Mouse (Mus musculus): Measurements from ENCODE around the gene Adar.

The Adar gene

GRCm38 (mm10) chr3:89730350-89731331 is 15.8 kb downstream of the Adar start:
- DNase-seq (ENCODE audit: low spot score in 2 of 2): peak; percentile 50 to 57

DNA sequence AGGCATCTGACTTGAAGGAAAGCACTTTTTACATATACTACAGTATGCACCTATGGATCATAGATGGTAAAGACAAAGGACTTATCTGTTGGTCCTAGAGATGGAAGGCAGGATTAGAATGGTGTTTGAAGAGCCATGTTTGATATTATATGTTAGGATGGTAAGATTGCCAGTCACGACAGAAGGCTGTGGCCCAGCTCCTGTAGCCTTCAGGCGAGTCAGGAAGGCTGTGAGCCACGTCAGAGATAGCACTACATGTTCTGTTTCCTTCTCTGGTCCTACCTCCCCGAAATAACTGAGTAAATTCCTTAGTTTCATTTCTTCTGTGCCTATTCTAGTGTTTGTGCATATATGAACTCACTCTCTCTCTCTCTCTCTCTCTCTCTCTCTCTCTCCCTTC is 17.3 kb downstream of the Adar start:
- DNase-seq (ENCODE audit: low spot score in 2 of 2): no peak

DNA sequence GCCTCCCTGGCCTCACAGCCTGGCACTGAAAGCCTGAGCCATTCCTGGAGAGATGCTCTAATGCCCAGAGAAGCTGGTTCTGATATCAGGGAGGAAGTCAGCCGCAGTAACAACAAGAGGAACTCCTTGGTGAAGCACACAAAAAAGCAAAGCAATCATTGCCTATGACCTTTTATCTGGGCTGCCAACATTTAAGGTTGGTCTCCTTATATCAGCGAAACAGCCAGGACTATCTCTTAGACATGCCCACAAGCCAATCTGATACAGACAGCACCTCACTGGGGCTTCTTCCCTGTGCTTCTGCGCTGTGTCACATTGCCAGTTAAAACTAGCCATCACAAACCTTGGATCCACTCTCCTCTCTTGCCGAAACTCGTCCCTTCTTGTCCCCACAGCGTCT is 23.7 kb downstream of the Adar start:
- DNase-seq (ENCODE audit: low spot score in 2 of 2): no peak

DNA sequence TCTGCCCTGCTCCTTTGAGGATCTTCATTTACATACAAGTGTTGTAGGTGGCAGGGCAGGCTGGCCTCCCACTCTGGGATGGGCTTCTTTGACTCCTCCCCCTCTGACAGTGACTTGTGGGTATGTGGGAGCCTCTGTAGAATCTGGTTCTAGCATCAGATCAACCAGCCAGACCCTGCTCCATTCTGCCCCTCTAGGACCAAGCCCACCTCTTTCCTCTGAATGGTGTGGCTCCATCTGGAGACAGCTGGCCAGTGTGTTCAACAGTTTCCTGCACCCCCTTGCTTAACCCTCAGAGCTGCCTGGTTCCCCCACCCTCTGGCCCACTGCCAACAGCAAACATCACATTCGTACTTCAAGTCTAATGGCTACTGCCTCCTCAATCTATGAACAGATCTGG is 37.5 kb downstream of the Adar start:
- no peak for DNase-seq (ENCODE audit: low spot score in 2 of 2)

GRCm38 (mm10) chr3:89755283-89755682 is 40.5 kb downstream of the Adar start:
- no peak for DNase-seq (ENCODE audit: low spot score in 2 of 2)

DNA sequence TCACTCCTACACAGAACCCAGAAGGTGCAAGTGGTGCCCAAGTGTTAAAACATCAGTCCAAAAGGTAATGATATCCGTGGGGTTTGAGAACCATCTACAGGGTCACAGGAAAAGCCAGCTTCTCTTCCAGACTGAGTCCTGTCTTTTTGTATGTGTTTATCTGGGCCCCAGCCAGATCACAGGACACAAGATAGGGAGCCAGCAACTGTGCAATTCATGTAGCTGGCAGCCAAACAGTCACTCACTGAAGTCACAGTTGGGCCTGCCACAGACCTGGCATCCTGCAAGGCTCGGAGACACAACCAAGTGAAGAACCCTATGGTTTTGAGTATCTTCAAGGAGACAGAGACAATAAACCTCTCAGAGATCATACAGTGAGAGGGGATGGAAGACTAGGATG is 43.0 kb downstream of the Adar start:
- no peak for DNase-seq (ENCODE audit: low spot score in 2 of 2)

GRCm38 (mm10) chr3:89759786-89760185 is 45.0 kb downstream of the Adar start:
- DNase-seq (ENCODE audit: low spot score in 2 of 2): no peak

- peak; percentile 49 to 65 for DNase-seq (ENCODE audit: low spot score in 2 of 2)
These were observed 49.4 kb downstream of the Adar start, which contains the start of gene Chrnb2 for GRCm38 (mm10) chr3:89764119-89764724. Gene Chrnb2, minus strand, starts transcription at chr3:89764632.

DNA sequence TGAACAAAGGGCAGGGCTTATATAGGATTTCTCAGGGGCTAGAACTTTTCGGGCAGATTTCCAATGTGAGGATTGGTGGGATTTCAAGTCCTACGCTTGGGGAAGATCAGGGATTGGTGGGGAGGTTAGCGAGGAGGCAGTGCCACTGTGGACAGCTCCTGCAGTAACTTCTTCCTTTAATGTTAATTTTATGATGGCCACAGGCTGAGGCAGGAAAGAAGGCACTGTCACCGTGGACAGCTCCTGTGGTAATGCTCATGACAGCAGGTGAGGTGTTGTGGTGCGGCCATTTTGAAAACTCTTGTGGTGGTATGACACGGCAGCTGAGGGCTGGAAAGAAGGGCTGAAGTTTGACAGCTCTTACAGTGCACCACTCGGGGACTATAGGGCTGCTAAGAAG is 54.8 kb downstream of the Adar start:
- no peak for DNase-seq (ENCODE audit: low spot score in 2 of 2)

DNA sequence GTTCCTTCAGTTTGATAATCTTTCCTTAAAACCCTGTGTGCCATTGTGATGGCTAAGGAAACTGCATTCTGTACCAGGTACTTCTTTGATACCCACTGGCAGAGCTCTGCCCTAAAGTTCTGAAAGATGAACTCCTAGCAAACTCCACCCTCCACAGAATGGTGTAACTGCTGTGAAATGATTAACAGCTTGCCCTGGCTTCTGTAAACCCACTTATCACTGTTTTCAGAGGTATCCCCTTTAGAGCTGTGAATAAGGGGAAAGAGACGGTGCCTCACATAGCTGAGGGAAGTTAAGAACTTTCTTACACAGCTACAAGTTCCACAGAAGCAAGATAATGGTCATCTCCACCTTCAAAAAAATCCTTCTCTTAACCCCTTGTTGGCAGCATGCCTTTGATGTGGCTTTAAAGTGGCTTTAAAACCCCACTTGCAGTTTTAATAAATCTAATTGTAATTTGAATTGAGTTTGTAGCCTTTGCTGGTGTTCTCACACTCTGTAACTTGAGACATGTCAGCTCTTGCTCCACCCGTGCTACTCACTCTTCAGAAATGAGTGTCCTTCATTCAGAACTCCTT is 55.7 kb downstream of the Adar start:
- DNase-seq (ENCODE audit: low spot score in 2 of 2): no peak

GRCm38 (mm10) chr3:89772588-89772967 is 57.8 kb downstream of the Adar start:
- DNase-seq (ENCODE audit: low spot score in 2 of 2): peak; percentile 85 to 91

GRCm38 (mm10) chr3:89772968-89773709 is 58.3 kb downstream of the Adar start, which contains the start of gene Ube2q1:
Gene Ube2q1, plus strand, starts transcription at chr3:89773616.
- DNase-seq (ENCODE audit: low spot score in 2 of 2): peak; percentile 97 to 98

GRCm38 (mm10) chr3:89773740-89774211 is 59.0 kb downstream of the Adar start:
- DNase-seq (ENCODE audit: low spot score in 2 of 2): no peak

- DNase-seq (ENCODE audit: low spot score in 2 of 2): no peak
These were observed 59.6 kb downstream of the Adar start for GRCm38 (mm10) chr3:89774236-89774960.

DNA sequence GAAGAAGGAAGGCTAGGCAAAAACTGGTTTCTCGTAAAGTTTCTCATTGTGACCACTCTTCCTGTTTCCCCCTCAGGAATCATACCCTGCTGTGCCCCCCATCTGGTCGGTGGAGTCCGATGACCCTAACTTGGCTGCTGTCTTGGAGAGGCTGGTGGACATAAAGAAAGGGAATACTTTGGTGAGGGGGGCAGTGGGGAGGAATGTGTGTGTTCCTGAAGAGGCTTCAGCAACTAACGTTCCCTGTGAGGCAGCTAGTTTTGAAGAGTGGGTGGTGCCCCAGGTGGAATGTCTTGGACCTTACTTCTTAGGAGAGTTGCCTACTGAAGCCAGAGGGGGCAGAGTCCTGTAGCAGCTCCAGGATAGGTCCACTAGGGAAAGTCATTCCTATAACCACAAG is 61.2 kb downstream of the Adar start:
- no peak for DNase-seq (ENCODE audit: low spot score in 2 of 2)

DNA sequence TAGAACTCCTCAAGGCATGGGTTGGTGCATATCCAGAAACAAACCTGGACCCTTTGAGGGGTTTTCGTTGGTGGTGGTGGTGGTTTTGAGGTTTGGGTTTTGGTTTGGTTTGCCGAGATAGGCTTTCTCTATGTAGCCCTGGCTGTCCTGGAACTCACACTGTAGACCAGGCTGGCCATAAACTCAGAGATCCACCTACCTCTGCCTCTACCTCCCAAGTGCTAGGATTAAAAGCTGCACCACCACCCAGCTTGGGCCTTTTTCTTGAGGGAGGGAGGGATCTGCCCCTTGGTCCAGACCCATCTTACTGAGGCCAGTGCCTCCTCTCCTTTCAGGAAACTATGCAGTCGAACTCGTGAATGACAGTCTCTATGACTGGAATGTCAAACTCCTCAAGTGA is 65.3 kb downstream of the Adar start:
- no peak for DNase-seq (ENCODE audit: low spot score in 2 of 2)

DNA sequence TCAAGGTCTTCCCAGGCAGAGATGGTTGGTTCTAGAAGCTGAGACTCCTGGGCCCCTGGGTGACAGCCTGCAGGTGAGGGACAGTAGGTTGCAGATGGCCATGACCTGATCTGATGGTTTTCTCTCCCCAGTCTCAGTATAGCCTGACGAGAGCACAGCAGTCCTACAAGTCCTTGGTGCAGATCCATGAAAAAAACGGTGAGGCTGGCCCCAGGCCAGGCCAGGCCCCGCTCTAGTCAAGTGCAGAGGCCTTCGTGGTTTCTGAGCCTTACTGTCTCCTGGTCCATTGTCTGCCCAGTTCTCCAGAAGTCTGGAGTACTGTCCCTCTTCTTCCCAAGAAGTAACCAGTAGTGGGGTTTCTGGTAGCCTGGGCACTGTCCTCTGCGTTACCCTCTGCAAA is 66.8 kb downstream of the Adar start:
- no peak for DNase-seq (ENCODE audit: low spot score in 2 of 2)

GRCm38 (mm10) chr3:89784991-89785753 is 70.3 kb downstream of the Adar start:
- peak; percentile 67 for DNase-seq (ENCODE audit: low spot score in 2 of 2)

- DNase-seq (ENCODE audit: low spot score in 2 of 2): no peak
These were observed 71.5 kb downstream of the Adar start for GRCm38 (mm10) chr3:89786275-89786674.

- DNase-seq (ENCODE audit: low spot score in 2 of 2): peak in 1 of 2 experiments; percentile 28
These were observed 74.0 kb downstream of the Adar start for GRCm38 (mm10) chr3:89788680-89789352.
